8 mouse cellular contexts compared by ENCODE assay signal in the genomic region with DNA sequence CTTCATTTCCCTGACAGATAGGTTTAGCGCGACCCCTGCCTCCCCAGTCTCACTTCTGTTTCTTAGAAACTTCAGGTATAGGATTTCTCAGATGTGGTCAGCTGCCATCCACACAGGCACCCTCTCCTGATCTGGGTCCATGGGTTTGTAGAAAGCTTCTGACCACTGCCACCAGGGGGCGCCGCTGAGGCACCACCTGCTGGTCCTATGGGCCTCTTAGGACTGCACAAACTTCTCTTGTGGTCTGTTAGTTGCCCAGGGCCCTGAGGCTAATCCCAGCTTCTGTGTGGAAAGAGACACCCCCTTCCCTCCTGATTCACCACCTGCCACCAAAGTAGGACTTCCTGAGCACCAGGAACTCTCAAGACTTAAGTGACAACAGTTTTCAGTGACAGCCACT. TPM values are rescaled to one million over a fixed set of nuclear protein-coding genes. Genes with fewer than 3 reads are reported as not detected.
DNase-seq lines count a peak whose midpoint lies in the region; ATAC-seq lines count a peak whose summit lies in the region.

No protein-coding gene starts in this region.

- ATAC-seq in kidney, embryonic 14.5 days (ENCODE audit: low FRiP score, low TSS enrichment) = no peak
- ATAC-seq in liver, embryonic 12.5 days = 0 out of 2 replicates have a peak, but pooled peaks have one; percentile 40

- H3K27ac ChIP-seq in kidney, embryonic 14.5 days (ENCODE audit: low read depth, low read length) = no peak overlapping the region
- H3K27ac ChIP-seq in liver, embryonic 12.5 days = no peak overlapping the region

- H3K27me3 ChIP-seq in kidney, embryonic 14.5 days (ENCODE audit: control insufficient read depth, insufficient read depth, low read length) = no peaks in the 10 kb centered on the region
- H3K27me3 ChIP-seq in liver, embryonic 12.5 days (replicated peaks) = no peaks in the 10 kb centered on the region
- H3K27me3 ChIP-seq in splenic B cell, adult 2 months (ENCODE audit: control insufficient read depth, insufficient read depth, low read length, poor library complexity, severe bottlenecking) = no peaks in the 10 kb centered on the region

- H3K4me1 ChIP-seq in kidney, embryonic 14.5 days (ENCODE audit: control insufficient read depth, insufficient read depth, low read length) = no peaks in the 10 kb centered on the region
- no peaks in the 10 kb centered on the region for H3K4me1 ChIP-seq in liver, embryonic 12.5 days

- H3K9me3 ChIP-seq in kidney, embryonic 14.5 days (ENCODE audit: control insufficient read depth, low read length) = peaks cover 27% of the 10 kb centered on the region
- peaks cover 18% of the 10 kb centered on the region for H3K9me3 ChIP-seq in liver, embryonic 12.5 days (replicated peaks)

- no peak overlapping the region for H3K4me3 ChIP-seq in kidney, embryonic 14.5 days (ENCODE audit: low read length)
- H3K4me3 ChIP-seq in liver, embryonic 12.5 days = no peak overlapping the region

- peak; percentile 51 for DNase-seq in kidney, adult 18-20 months
- DNase-seq in adrenal gland, postnatal 14 days = peak; percentile 52
- DNase-seq in splenic B cell, adult 2 months (ENCODE audit: low read depth, low spot score) = peak; percentile 80
- DNase-seq in layer of hippocampus, adult 9-11 months = no peak
- DNase-seq in cerebellum, adult 11-12 months = no peak
- DNase-seq in cerebellum, postnatal 14 days = no peak

- peaks cover 18% of the 10 kb centered on the region for H3K36me3 ChIP-seq in kidney, embryonic 14.5 days (ENCODE audit: control insufficient read depth, insufficient read depth, low read length)
- peaks cover 38% of the 10 kb centered on the region for H3K36me3 ChIP-seq in liver, embryonic 12.5 days
- peaks cover 4% of the 10 kb centered on the region for H3K36me3 ChIP-seq in splenic B cell, adult 2 months (ENCODE audit: control insufficient read depth, insufficient read depth, low read length, poor library complexity, severe bottlenecking)

- WGBS in kidney, embryonic 14.5 days = 55% methylated on average over 4 of the region's 4 CpGs
- 32% methylated on average over 4 of the region's 4 CpGs for WGBS in liver, embryonic 12.5 days (ENCODE audit: insufficient replicate concordance)

- no peak overlapping the region for H3K4me2 ChIP-seq in kidney, embryonic 14.5 days (replicated peaks; ENCODE audit: low read depth, low read length)
- H3K4me2 ChIP-seq in liver, embryonic 12.5 days = no peak overlapping the region

- no peak overlapping the region for H3K9ac ChIP-seq in kidney, embryonic 14.5 days (ENCODE audit: low read depth, low read length)
- H3K9ac ChIP-seq in liver, embryonic 12.5 days = no peak overlapping the region

RNA-seq across cellular contexts. Expression of gene Zscan20, which starts 30.7 kb away (rescaled TPM):
- polyA plus RNA-seq in kidney, embryonic 14.5 days (2014; fragmentation: Nextera tagmentation; extraction: Ambion mirVana) = 3.2 and 4.4 TPM in 2 replicates
- 5.0 and 6.5 TPM in 2 replicates for total RNA-seq in adrenal gland, postnatal 14 days (2021)
- polyA plus RNA-seq in liver, embryonic 12.5 days (2016; fragmentation: Nextera tagmentation; extraction: Ambion mirVana) = 1.7 and 1.8 TPM in 2 replicates

RNA-seq across cellular contexts. Expression of gene Tlr12, which starts 39.2 kb away (rescaled TPM):
- 0.91 and 1.1 TPM in 2 replicates for polyA plus RNA-seq in kidney, embryonic 14.5 days (2014; fragmentation: Nextera tagmentation; extraction: Ambion mirVana)
- total RNA-seq in adrenal gland, postnatal 14 days (2021) = 0.48 and 0.98 TPM in 2 replicates
- 1.4 and 1.5 TPM in 2 replicates for polyA plus RNA-seq in liver, embryonic 12.5 days (2016; fragmentation: Nextera tagmentation; extraction: Ambion mirVana)

Comparison
In these comparisons a context has a peak if more than half of its experiments do, and no peak if none do; other contexts are left out.
1. DNase-seq: peak in kidney, adult 18-20 months (single experiment), adrenal gland, postnatal 14 days (single experiment) and splenic B cell, adult 2 months (single experiment); none in layer of hippocampus, adult 9-11 months (single experiment), cerebellum, adult 11-12 months (single experiment) and cerebellum, postnatal 14 days (0 of 2).